Mouse (Mus musculus) limb, embryonic 10.5 days (tissue): Measurements from ENCODE around the gene Pard3b. TPM values are rescaled to one million over a fixed set of nuclear protein-coding genes. Genes with fewer than 3 reads are reported as not detected.

Experiments used
- DNase-seq: peaks from one replicate; pipeline ENCODE4 v3.0.0-alpha.2; 2017; ENCODE audit warnings: low spot score
- H3K27ac ChIP-seq: fragments of 300-500 bp; sonication (generic); 2 replicates; pipeline ENCODE4 v1.5.1; 2016; ENCODE audit warnings: mild to moderate bottlenecking
- H3K27me3 ChIP-seq: fragments of 300-500 bp; sonication (generic); 2 replicates; pipeline ENCODE4 v1.6.1; 2016; ENCODE audit warnings: low read depth, mild to moderate bottlenecking; ENCODE audit not compliant: poor library complexity, severe bottlenecking
- H3K36me3 ChIP-seq: fragments of 300-500 bp; sonication (generic); 2 replicates; pipeline ENCODE4 v1.6.1; 2016; ENCODE audit warnings: mild to moderate bottlenecking, moderate library complexity
- H3K4me1 ChIP-seq: fragments of 300-500 bp; sonication (generic); 2 replicates; pipeline ENCODE4 v1.6.1; 2016
- H3K4me3 ChIP-seq: fragments of 300-500 bp; sonication (generic); 2 replicates; pipeline ENCODE4 v1.5.1; 2016; ENCODE audit warnings: mild to moderate bottlenecking, moderate library complexity
- H3K9me3 ChIP-seq: fragments of 300-500 bp; sonication (generic); replicated peaks from 2 replicates; pipeline ENCODE4 v1.6.1; 2016; ENCODE audit warnings: mild to moderate bottlenecking
- WGBS: fragments of 180-500 bp; shearing (Covaris S2); methylation state at CpG from one replicate; pipeline ENCODE4 v1.1.7; 2016; 5-methylcytosine and 5-hydroxymethylcytosine counted together
- polyA plus RNA-seq: library from polyadenylated mRNA; unstranded; fragments of >200 nt; fragmentation: Nextera tagmentation; extraction: Ambion mirVana; gene quantifications from 2 replicates; pipeline ENCODE4 v1.2.1, GENCODE M21; 2016

Gene Pard3b
- polyA plus RNA-seq, 1 experiment from 2014 or later = 5.0 TPM

DNA sequence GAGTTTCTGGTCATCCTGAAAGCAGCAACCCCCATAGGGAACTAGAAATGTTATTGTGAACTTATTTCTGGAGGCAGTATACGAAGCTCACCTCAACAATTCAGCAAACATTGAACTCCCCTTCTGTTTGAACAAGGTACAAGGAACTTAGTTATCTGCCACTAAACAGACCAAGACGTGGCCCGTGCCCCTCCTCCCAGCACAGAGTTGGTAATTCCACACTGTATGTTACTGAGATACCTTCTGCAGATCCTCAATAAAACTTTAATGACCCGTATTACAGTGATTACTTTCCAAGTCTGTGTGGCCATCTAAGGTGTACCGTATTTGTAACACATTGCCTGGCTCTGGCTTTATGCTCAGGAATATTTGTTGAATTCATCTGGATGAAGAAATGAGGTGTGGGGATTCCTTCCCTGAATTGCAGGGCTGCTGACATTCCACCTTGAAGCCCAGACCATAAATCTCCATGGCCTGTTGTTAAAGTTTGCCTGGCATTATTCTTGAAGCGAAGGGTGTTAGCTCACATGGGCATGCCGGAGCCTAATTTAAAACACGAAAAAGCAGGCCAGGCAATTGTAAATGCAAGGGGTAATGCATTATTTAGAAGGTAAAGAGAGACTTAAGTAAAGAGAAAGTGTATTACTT, 1006.1 kb downstream of the Pard3b start:
- DNase-seq = peak; percentile 41
- 51% methylated on average over 8 of the region's 8 CpGs for WGBS
- H3K9me3 ChIP-seq = no peaks in the 10 kb centered on the region
- peaks cover 6% of the 10 kb centered on the region; the same call in 1 of the 2 replicates for H3K27me3 ChIP-seq
- H3K36me3 ChIP-seq = no peaks in the 10 kb centered on the region
- H3K4me3 ChIP-seq = no peak overlapping the region
- H3K4me1 ChIP-seq = peaks cover 45% of the 10 kb centered on the region
- H3K27ac ChIP-seq = peak overlapping the region; percentile 34

GRCm38 (mm10) chr1:62646812-62647211, 1008.2 kb downstream of the Pard3b start:
- no peak for DNase-seq
- H3K9me3 ChIP-seq = no peaks in the 10 kb centered on the region
- H3K27me3 ChIP-seq = no peaks in the 10 kb centered on the region
- H3K27ac ChIP-seq = no peak overlapping the region
- peaks cover 47% of the 10 kb centered on the region for H3K4me1 ChIP-seq
- no peak overlapping the region for H3K4me3 ChIP-seq
- 92% methylated on average over 2 of the region's 2 CpGs for WGBS
- no peaks in the 10 kb centered on the region for H3K36me3 ChIP-seq

DNA sequence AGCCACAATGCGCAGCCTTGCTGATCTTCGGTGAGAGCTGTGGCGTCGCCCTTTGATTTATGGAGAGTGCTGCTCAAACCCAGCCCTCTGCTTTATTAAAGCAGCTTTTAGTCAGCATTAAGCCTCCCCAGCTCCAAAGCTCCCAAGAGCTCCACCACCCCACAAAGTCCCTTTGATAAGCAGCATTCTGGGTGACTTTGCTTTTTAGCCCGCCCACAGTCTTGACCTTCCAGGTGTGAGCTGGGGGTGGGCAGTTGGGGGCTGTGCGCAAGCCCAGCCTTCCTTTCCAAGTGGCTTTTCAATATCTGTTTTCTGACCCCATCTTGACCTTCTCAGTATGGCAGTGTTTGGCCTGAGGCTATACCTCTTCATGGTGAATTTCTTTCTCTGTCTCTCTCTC, 1009.5 kb downstream of the Pard3b start:
- Histone ChIP-seq H3K36me3 (no peaks in the 10 kb centered on the region), H3K4me1 (peaks cover 47% of the 10 kb centered on the region), H3K27ac (peak overlapping the region; percentile 75), H3K4me3 (0 out of 2 replicates have a peak overlapping the region, but pooled peaks have one; percentile 19), H3K9me3 (no peaks in the 10 kb centered on the region), H3K27me3 (no peaks in the 10 kb centered on the region)
- DNase-seq = peak; percentile 69
- 5% methylated on average over 6 of the region's 6 CpGs for WGBS

DNA sequence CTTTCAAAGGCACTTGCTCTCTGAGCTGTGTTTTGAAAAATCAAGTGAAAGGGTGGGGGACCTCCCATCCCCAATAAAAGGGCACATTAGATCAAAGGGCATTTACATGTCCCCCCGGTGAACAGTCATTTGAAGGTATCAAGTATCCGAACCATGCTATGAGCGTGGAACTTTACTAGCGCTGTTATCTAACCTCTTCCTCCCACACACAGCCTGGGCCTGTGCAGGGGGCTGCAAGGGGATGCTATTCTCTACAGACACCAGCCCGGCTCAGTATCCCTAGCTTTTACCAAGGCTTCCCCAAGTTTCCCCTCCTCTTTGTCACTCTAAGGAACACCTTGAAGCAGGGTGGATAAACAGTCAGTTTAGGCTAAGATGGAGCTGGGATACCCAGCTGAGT, 1010.0 kb downstream of the Pard3b start:
- WGBS = 9% methylated on average over 5 of the region's 5 CpGs
- no peak for DNase-seq
- Histone ChIP-seq H3K27ac (peak overlapping the region; percentile 75), H3K4me3 (0 out of 2 replicates have a peak overlapping the region, but pooled peaks have one; percentile 19), H3K4me1 (peaks cover 47% of the 10 kb centered on the region), H3K9me3 (no peaks in the 10 kb centered on the region), H3K27me3 (no peaks in the 10 kb centered on the region), H3K36me3 (no peaks in the 10 kb centered on the region)

DNA sequence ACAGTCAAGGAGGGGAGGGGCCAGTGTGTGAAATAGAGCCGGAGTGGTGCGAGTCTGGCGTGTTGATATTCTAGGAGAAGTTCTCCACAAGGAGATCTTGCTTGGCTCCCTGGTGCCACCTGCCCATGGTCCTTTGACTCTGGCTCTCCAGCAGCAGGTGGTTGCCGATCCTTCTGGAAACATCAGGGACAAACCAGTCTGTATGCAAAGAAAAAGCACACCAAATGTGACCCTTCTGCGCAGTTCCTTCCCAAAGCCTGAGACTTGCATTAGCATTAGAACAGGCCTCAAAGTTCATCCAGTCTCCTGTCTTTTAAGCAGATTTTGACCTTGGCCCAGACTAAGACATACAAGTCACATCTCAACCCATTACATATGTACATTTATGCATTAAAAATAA, 1011.9 kb downstream of the Pard3b start:
- H3K36me3 ChIP-seq = no peaks in the 10 kb centered on the region
- peaks cover 43% of the 10 kb centered on the region for H3K4me1 ChIP-seq
- H3K27ac ChIP-seq = no peak overlapping the region
- 85% methylated on average over 5 of the region's 5 CpGs for WGBS
- DNase-seq = no peak
- no peaks in the 10 kb centered on the region for H3K9me3 ChIP-seq
- H3K27me3 ChIP-seq = no peaks in the 10 kb centered on the region
- H3K4me3 ChIP-seq = no peak overlapping the region

DNA sequence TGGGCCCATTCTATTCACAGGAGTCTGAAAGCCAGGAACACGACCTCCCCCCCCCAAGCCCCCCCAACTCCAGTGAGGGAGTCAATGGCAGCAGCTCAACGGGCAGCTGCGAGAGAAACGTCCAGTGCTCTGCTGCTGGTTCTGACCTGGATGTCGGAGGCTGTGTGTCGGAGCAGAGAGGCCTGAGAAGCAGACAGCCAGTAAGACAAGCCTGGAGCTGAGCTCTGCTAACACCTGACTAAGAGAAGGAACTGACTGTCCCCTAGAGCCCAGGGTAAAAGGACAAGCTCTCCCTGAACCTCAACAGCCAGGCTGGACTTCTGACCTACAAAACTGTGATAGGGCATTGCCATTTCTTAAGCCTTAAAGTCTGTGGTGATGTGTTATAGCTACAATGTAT, 1015.8 kb downstream of the Pard3b start:
- no peak for DNase-seq
- Histone ChIP-seq H3K4me1 (peaks cover 20% of the 10 kb centered on the region), H3K27ac (no peak overlapping the region), H3K4me3 (no peak overlapping the region), H3K36me3 (no peaks in the 10 kb centered on the region), H3K27me3 (no peaks in the 10 kb centered on the region), H3K9me3 (no peaks in the 10 kb centered on the region)
- WGBS = 74% methylated on average over 6 of the region's 6 CpGs

DNA sequence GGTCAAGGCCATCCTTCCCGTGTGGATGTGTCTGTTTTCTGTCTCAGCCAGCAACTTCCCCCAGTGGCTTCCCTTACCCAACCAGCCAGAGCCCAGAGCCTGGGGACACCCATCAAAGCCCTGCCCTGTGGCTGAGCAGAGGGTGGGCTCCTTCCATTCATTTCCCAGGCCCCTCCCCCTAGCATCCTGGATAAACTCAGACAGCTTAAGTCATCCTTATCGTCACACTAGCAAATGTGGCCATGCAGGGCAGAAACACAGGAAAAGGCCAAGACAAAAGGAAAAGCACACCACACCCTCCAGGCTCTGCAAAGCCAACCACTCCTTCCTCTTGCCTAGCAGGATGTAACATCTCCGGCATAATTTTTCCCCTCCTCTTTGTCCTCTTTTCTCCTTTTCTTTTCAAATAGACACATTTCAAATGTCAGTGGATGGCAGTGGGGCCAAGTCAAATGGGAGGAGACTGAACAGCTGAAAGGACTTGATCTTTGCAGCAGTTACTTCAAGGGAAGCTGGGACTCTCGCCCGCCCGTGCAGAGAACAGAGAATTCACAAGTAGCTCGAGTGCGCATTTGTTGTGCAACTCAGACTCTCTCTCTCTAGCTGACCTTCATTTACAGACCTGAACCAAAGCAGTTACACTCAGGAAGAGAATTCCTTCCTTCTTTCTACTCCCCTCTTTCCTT, 1026.5 kb downstream of the Pard3b start:
- peaks cover 17% of the 10 kb centered on the region for H3K4me1 ChIP-seq
- WGBS = 69% methylated on average over 8 of the region's 8 CpGs
- H3K27ac ChIP-seq = peak overlapping the region; percentile 42
- no peaks in the 10 kb centered on the region for H3K9me3 ChIP-seq
- H3K36me3 ChIP-seq = no peaks in the 10 kb centered on the region
- no peak for DNase-seq
- no peaks in the 10 kb centered on the region for H3K27me3 ChIP-seq
- H3K4me3 ChIP-seq = no peak overlapping the region

DNA sequence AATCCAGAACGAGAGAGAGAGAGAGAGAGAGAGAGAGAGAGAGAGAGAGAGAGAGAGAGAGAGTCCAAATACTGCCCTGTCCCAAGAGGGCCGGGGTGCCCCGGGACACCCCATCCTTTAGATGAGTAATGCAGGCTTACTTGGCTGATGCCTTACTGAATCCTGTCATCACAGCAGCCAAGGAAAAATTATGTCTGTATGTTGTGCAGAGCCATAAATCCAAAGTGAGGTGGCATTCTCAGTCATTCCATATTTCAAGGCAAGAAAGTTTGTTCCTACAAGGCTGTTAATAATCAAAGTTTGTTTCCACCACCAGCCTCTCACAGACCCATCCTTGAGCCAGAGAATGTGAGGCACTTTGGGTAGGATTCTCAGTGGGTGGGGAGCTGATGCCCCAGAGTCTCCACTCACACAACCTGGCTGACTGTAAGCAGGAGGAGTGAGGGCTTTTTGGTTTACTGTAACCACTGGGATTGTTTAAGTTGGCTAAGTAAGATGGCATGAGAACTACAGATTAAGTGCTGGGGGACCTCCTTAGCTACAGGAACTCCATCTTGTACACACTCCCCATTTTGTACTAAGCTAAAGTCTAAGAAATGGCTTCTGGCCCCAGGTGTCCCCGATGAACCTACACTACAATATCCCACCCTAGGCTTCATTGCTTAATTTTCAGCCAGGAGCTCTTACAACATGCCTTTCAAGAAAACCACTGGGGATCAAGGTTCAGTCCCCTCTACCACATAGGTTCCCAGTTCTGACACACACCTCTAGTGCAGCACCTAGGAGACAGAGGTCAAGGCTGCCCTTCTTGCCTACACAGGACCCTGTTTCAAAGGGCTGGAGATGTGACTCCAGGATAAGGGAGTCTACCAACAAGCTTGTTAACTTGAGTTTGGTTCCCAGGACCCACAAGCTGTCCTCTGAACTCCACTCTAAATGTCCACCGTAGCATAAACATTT, 1027.4 kb downstream of the Pard3b start:
- Histone ChIP-seq H3K36me3 (no peaks in the 10 kb centered on the region), H3K4me3 (no peak overlapping the region), H3K27ac (peak overlapping the region; percentile 42; the same call in 1 of the 2 replicates), H3K4me1 (peaks cover 17% of the 10 kb centered on the region), H3K9me3 (no peaks in the 10 kb centered on the region), H3K27me3 (no peaks in the 10 kb centered on the region)
- WGBS = 85% methylated on average over 5 of the region's 5 CpGs
- DNase-seq = no peak

DNA sequence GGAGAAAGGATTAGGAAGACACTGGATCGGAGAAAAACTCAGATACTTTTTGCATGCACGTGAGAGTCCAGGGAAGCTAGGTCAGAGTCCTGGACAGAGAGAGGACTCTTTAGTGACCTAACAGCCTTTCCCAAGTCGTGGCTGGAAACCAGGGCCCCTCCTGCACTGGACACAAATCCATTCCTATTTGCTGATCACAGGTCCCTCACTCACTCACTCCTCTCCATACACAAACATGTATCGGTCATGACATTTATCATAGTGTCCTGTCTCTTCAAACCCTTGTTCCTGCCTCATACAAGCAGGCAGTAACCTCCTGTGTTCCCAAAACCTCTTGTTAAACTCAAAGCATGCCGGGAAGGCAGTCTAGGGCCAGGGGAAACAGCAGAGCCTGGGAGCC, 1028.2 kb downstream of the Pard3b start:
- WGBS = 83% methylated on average over 5 of the region's 5 CpGs
- H3K4me3 ChIP-seq = no peak overlapping the region
- DNase-seq = no peak

DNA sequence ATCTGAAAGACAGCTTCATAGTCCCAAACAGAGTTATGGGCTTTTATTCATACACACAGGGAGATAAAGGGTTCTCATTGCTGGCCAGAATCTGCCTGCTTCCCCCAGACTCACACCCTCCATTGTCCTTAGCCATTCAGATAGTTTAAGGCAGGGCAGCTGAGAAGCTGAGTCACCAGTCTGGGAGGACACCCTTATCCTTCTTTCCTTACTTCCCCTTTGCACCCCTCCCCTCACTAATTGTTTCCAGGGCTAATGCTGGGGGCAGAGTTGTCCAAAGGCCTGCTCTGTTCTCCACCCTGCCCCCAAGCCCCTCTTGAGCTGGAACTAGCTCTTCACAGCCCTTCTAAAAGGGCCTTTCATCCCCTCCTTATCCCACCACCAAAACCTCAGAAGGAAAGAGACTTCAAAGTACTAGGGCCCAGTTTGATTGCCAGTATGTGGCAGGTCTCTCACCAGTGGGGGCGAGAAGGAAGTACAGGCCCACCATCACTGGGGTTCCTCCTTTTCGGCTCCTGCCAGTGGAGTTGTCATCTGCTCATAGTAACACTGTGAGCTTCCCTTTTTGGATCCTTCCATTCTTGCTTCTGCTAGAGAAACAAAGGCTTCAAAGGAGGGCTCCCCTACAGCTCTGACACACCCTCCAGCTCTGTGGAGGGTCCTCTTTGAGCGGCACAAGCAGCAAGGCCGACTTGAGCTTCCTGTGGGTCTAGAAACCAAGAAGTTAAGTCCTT, 1040.2 kb downstream of the Pard3b start:
- no peaks in the 10 kb centered on the region for H3K27me3 ChIP-seq
- H3K36me3 ChIP-seq = peaks cover 3% of the 10 kb centered on the region; the same call in 1 of the 2 replicates
- no peak for DNase-seq
- WGBS = 55% methylated on average over 4 of the region's 4 CpGs
- H3K4me3 ChIP-seq = no peak overlapping the region
- H3K4me1 ChIP-seq = peaks cover 19% of the 10 kb centered on the region
- peak overlapping the region; percentile 42; the same call in 1 of the 2 replicates for H3K27ac ChIP-seq
- H3K9me3 ChIP-seq = 0 out of 2 replicates have a peak, but pooled peaks cover 3% of the 10 kb centered on the region

More for the DNA sequence above, 1028.2 kb downstream of the Pard3b start:
- peaks cover 17% of the 10 kb centered on the region for H3K4me1 ChIP-seq
- H3K27ac ChIP-seq = no peak overlapping the region
- no peaks in the 10 kb centered on the region for H3K27me3 ChIP-seq
- H3K9me3 ChIP-seq = no peaks in the 10 kb centered on the region
- no peaks in the 10 kb centered on the region for H3K36me3 ChIP-seq

GRCm38 (mm10) chr1:62679466-62679865, 1040.8 kb downstream of the Pard3b start:
- H3K27ac ChIP-seq = no peak overlapping the region
- H3K27me3 ChIP-seq = no peaks in the 10 kb centered on the region
- 93% methylated on average over 2 of the region's 2 CpGs for WGBS
- no peak for DNase-seq
- peaks cover 19% of the 10 kb centered on the region for H3K4me1 ChIP-seq
- peaks cover 3% of the 10 kb centered on the region; the same call in 1 of the 2 replicates for H3K36me3 ChIP-seq
- 0 out of 2 replicates have a peak, but pooled peaks cover 3% of the 10 kb centered on the region for H3K9me3 ChIP-seq
- no peak overlapping the region for H3K4me3 ChIP-seq
